Mouse (Mus musculus): ENCODE measurements around the gene Egr2.

GRCm38 (mm10) chr10:67561185-67561584, 25.9 kb downstream of the Egr2 start:
- no peak for TF ChIP-seq GATA1 (IDR thresholded peaks at IDR 0.05; ENCODE audit: borderline replicate concordance, low read length)
- no peak for TF ChIP-seq FLI1 (IDR thresholded peaks at IDR 0.05; ENCODE audit: low read length)

All from megakaryocyte, embryonic 14.5 days (primary cell).